Mouse (Mus musculus): ENCODE results near the gene Ackr3. TPM values are rescaled to one million over a fixed set of nuclear protein-coding genes. Genes with fewer than 3 reads are reported as not detected.
A peak's percentile ranks its signal among the peaks of the same experiment; 100 is the strongest.

Ackr3 gene
- 20.0 and 22.4 TPM in 2 replicates for polyA plus RNA-seq (2016; fragmentation: Nextera tagmentation; extraction: Ambion mirVana)

- H3K36me3 ChIP-seq (replicated peaks): peaks cover 10% of the 10 kb centered on the region; the same call in 1 of the 2 replicates
- WGBS: 1% methylated on average over 19 of the region's 19 CpGs
- H3K27me3 ChIP-seq (replicated peaks; ENCODE audit: low read depth, poor library complexity, severe bottlenecking): peaks cover 33% of the 10 kb centered on the region
- H3K4me3 ChIP-seq: peak within 1 kb of the TSS; percentile 72
- no peaks in the 10 kb centered on the region for H3K9me3 ChIP-seq
- H3K4me1 ChIP-seq: peaks cover 77% of the 10 kb centered on the region
- peak within 1 kb of the TSS; percentile 88 for H3K27ac ChIP-seq (replicated peaks)
- DNase-seq (ENCODE audit: low spot score): peak; percentile 90
Observed at GRCm38 (mm10) chr1:90203783-90204690, at the start of gene Ackr3. Gene Ackr3 (plus strand): TSS chr1:90203980.

GRCm38 (mm10) chr1:90156589-90156988 is 47.2 kb upstream of the Ackr3 start:
- DNase-seq (ENCODE audit: low spot score): no peak
- Histone ChIP-seq H3K36me3 (replicated peaks) (no peaks in the 10 kb centered on the region), H3K9me3 (no peaks in the 10 kb centered on the region), H3K4me1 (peaks cover 39% of the 10 kb centered on the region), H3K4me3 (no peak overlapping the region), H3K27me3 (replicated peaks; ENCODE audit: low read depth, poor library complexity, severe bottlenecking) (peaks cover 6% of the 10 kb centered on the region), H3K27ac (replicated peaks) (no peak overlapping the region)
- WGBS: 70% methylated on average over 7 of the region's 7 CpGs

GRCm38 (mm10) chr1:90159927-90160326 is 43.9 kb upstream of the Ackr3 start:
- Histone ChIP-seq H3K27ac (replicated peaks) (no peak overlapping the region; the same call in 1 of the 2 replicates), H3K36me3 (replicated peaks) (no peaks in the 10 kb centered on the region), H3K4me3 (no peak overlapping the region), H3K27me3 (replicated peaks; ENCODE audit: low read depth, poor library complexity, severe bottlenecking) (no peaks in the 10 kb centered on the region), H3K4me1 (peaks cover 36% of the 10 kb centered on the region), H3K9me3 (no peaks in the 10 kb centered on the region)
- 40% methylated on average over 13 of the region's 13 CpGs for WGBS
- DNase-seq (ENCODE audit: low spot score): peak; percentile 55

- 82% methylated on average over 6 of the region's 6 CpGs for WGBS
- H3K4me3 ChIP-seq: no peak overlapping the region
- peaks cover 36% of the 10 kb centered on the region for H3K4me1 ChIP-seq
- H3K27me3 ChIP-seq (replicated peaks; ENCODE audit: low read depth, poor library complexity, severe bottlenecking): no peaks in the 10 kb centered on the region
- no peaks in the 10 kb centered on the region for H3K36me3 ChIP-seq (replicated peaks)
- H3K27ac ChIP-seq (replicated peaks): no peak overlapping the region
- DNase-seq (ENCODE audit: low spot score): no peak
- no peaks in the 10 kb centered on the region for H3K9me3 ChIP-seq
Observed at GRCm38 (mm10) chr1:90161623-90162022, 42.2 kb upstream of the Ackr3 start.

GRCm38 (mm10) chr1:90162379-90162857 is 41.4 kb upstream of the Ackr3 start:
- peaks cover 38% of the 10 kb centered on the region for H3K4me1 ChIP-seq
- WGBS: 68% methylated on average over 13 of the region's 13 CpGs
- H3K4me3 ChIP-seq: no peak overlapping the region
- H3K27ac ChIP-seq (replicated peaks): peak overlapping the region; percentile 70
- DNase-seq (ENCODE audit: low spot score): no peak
- no peaks in the 10 kb centered on the region for H3K36me3 ChIP-seq (replicated peaks)
- no peaks in the 10 kb centered on the region for H3K9me3 ChIP-seq
- no peaks in the 10 kb centered on the region for H3K27me3 ChIP-seq (replicated peaks; ENCODE audit: low read depth, poor library complexity, severe bottlenecking)

GRCm38 (mm10) chr1:90163161-90163560 is 40.6 kb upstream of the Ackr3 start:
- Histone ChIP-seq H3K9me3 (no peaks in the 10 kb centered on the region), H3K36me3 (replicated peaks) (no peaks in the 10 kb centered on the region), H3K4me1 (peaks cover 34% of the 10 kb centered on the region), H3K27ac (replicated peaks) (peak overlapping the region; percentile 70), H3K4me3 (no peak overlapping the region), H3K27me3 (replicated peaks; ENCODE audit: low read depth, poor library complexity, severe bottlenecking) (no peaks in the 10 kb centered on the region)
- WGBS: 88% methylated on average over 7 of the region's 7 CpGs
- DNase-seq (ENCODE audit: low spot score): no peak

GRCm38 (mm10) chr1:90164319-90164718 is 39.5 kb upstream of the Ackr3 start:
- no peaks in the 10 kb centered on the region for H3K9me3 ChIP-seq
- H3K27ac ChIP-seq (replicated peaks): peak overlapping the region; percentile 61
- WGBS: 29% methylated on average over 3 of the region's 3 CpGs
- DNase-seq (ENCODE audit: low spot score): no peak
- no peaks in the 10 kb centered on the region for H3K27me3 ChIP-seq (replicated peaks; ENCODE audit: low read depth, poor library complexity, severe bottlenecking)
- H3K36me3 ChIP-seq (replicated peaks): no peaks in the 10 kb centered on the region
- peaks cover 34% of the 10 kb centered on the region for H3K4me1 ChIP-seq
- H3K4me3 ChIP-seq: no peak overlapping the region

- 64% methylated on average over 8 of the region's 8 CpGs for WGBS
- H3K4me3 ChIP-seq: no peak overlapping the region
- H3K9me3 ChIP-seq: no peaks in the 10 kb centered on the region
- peaks cover 10% of the 10 kb centered on the region for H3K4me1 ChIP-seq
- H3K36me3 ChIP-seq (replicated peaks): no peaks in the 10 kb centered on the region
- no peak for DNase-seq (ENCODE audit: low spot score)
- no peaks in the 10 kb centered on the region for H3K27me3 ChIP-seq (replicated peaks; ENCODE audit: low read depth, poor library complexity, severe bottlenecking)
- no peak overlapping the region for H3K27ac ChIP-seq (replicated peaks)
Observed at GRCm38 (mm10) chr1:90174338-90174737, 29.4 kb upstream of the Ackr3 start.

GRCm38 (mm10) chr1:90176223-90176622 is 27.6 kb upstream of the Ackr3 start:
- H3K27ac ChIP-seq (replicated peaks): no peak overlapping the region
- 79% methylated on average over 7 of the region's 7 CpGs for WGBS

GRCm38 (mm10) chr1:90177565-90177964 is 26.2 kb upstream of the Ackr3 start:
- Histone ChIP-seq H3K27ac (replicated peaks) (no peak overlapping the region), H3K9me3 (no peaks in the 10 kb centered on the region)

More at GRCm38 (mm10) chr1:90176223-90176622, 27.6 kb upstream of the Ackr3 start:
- no peaks in the 10 kb centered on the region for H3K9me3 ChIP-seq
- H3K36me3 ChIP-seq (replicated peaks): no peaks in the 10 kb centered on the region
- H3K4me3 ChIP-seq: no peak overlapping the region
- DNase-seq (ENCODE audit: low spot score): no peak
- peaks cover 10% of the 10 kb centered on the region for H3K4me1 ChIP-seq
- no peaks in the 10 kb centered on the region for H3K27me3 ChIP-seq (replicated peaks; ENCODE audit: low read depth, poor library complexity, severe bottlenecking)

GRCm38 (mm10) chr1:90177978-90178377 is 25.8 kb upstream of the Ackr3 start:
- WGBS: 84% methylated on average over 5 of the region's 5 CpGs
- no peak for DNase-seq (ENCODE audit: low spot score)
- H3K9me3 ChIP-seq: no peaks in the 10 kb centered on the region

More at GRCm38 (mm10) chr1:90177565-90177964, 26.2 kb upstream of the Ackr3 start:
- Histone ChIP-seq H3K4me3 (no peak overlapping the region), H3K36me3 (replicated peaks) (no peaks in the 10 kb centered on the region), H3K27me3 (replicated peaks; ENCODE audit: low read depth, poor library complexity, severe bottlenecking) (no peaks in the 10 kb centered on the region), H3K4me1 (peaks cover 10% of the 10 kb centered on the region)
- DNase-seq (ENCODE audit: low spot score): no peak

GRCm38 (mm10) chr1:90180479-90180878 is 23.3 kb upstream of the Ackr3 start:
- peaks cover 10% of the 10 kb centered on the region for H3K4me1 ChIP-seq
- no peaks in the 10 kb centered on the region for H3K36me3 ChIP-seq (replicated peaks)
- H3K4me3 ChIP-seq: no peak overlapping the region
- no peak for DNase-seq (ENCODE audit: low spot score)
- 85% methylated on average over 7 of the region's 7 CpGs for WGBS
- no peaks in the 10 kb centered on the region for H3K27me3 ChIP-seq (replicated peaks; ENCODE audit: low read depth, poor library complexity, severe bottlenecking)
- H3K9me3 ChIP-seq: no peaks in the 10 kb centered on the region
- no peak overlapping the region for H3K27ac ChIP-seq (replicated peaks)

More at GRCm38 (mm10) chr1:90177978-90178377, 25.8 kb upstream of the Ackr3 start:
- Histone ChIP-seq H3K27ac (replicated peaks) (no peak overlapping the region), H3K4me3 (no peak overlapping the region), H3K36me3 (replicated peaks) (no peaks in the 10 kb centered on the region), H3K4me1 (peaks cover 10% of the 10 kb centered on the region), H3K27me3 (replicated peaks; ENCODE audit: low read depth, poor library complexity, severe bottlenecking) (no peaks in the 10 kb centered on the region)

Measured in embryonic facial prominence, embryonic 10.5 days (tissue).